Mouse (Mus musculus): ENCODE measurements around the gene Phb. TPM values are rescaled to one million over a fixed set of nuclear protein-coding genes. Genes with fewer than 3 reads are reported as not detected.

Phb gene
- 3.4 TPM for polyA plus RNA-seq (2014; fragmentation: Illumina TruSeq; extraction: RNeasy Lipid Tissue Mini Kit (QIAGEN cat#74804); ENCODE audit: low read depth, low replicate concordance)

DNA sequence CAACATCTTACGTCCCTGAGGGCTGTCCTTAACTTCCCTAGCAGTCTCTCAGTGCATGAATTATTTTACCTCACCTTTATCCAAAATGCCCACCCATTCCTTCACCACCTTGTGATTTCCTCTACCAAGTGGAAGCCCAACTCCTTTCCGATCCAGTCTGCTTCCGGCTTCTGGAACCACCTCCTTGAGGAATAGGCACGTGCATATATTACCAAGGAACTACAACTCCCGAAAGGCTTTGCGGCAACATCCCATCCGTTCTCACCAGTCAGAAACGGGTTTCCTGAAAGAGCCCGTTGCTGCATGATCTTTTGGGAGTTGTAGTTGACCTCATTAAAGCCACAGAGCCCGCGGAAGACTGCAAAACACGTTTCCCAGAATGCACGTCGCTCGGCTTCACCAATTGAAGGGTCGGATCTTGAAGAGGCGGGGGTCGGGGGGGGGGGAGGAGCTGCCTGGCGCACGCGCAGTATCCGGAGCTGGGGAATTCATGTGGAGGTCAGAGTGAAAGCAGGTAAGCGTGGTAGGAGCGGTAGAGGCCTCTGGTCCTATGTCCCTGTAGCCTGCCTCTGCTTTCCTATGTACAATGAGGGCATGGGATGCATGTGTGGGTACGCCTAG, at the start of gene Phb:
Gene Phb (plus strand): TSS at position 429 of the 621 bp plus-strand sequence.

DNA sequence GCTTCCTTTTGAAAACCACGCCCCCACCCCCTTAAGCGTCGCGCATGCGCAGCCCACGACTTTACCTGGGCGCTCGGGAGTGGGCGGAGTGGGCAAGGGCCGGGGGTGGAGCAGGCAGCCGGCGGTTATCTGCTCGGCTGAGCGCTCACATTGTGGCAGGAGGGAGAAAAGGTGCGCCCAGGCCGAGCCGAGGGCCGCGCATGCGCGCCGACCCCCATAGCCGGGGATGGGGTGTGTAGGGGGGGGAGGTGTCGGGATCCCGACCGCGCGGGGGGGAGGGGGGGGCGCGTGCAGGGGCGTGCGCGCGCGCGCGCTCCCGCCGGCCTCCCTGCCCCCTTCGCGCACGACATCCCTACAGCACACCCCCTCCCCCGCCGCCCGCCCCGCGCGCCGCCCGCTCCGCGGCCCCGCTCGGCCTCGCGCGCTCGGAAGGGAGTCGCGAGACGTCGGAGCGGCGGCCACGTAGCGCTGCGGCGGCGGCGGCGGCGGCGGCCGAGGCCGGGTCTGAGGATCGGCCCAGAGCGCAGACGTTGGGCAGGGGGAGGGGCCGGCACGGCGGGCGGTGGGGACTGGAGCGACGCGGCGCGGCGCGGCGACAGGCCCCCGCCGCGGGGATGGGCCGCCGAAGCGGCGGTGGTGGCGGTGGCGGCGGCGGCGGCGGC, 45.9 kb downstream of the Phb start, which contains the start of gene Zfp652:
Gene Zfp652 (plus strand): TSS at position 111 of the 662 bp plus-strand sequence.

DNA sequence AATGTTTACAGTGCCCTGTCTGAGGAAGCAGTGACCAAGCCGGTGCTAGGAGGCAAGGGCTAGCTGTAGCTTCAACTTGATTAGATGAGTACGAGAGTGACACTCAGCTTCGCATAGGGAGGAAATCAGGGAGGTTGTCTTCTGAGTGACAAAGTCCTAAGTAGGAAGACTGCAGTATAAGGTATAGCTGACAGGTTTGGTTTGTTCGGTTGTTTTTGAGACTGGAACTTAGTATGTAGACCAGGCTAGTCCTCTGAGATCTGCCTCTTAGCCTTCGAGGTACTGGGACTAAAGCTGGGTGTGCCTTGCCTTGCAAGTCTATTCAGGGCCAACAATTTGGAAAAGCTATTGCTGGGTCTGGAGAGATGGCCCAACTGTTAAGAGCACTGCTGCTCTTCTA, 56.5 kb downstream of the Phb start, which contains the start of gene B130006D01Rik:
Gene B130006D01Rik (plus strand): TSS at position 301 of the 400 bp plus-strand sequence.

Other genes with a start within 250 kb of the Phb start
- gene Nxph3, start 152.4 kb upstream of the Phb start, polyA plus RNA-seq (2014; fragmentation: Illumina TruSeq; extraction: RNeasy Lipid Tissue Mini Kit (QIAGEN cat#74804); ENCODE audit: low read depth, low replicate concordance), result not detected
- 1.4 TPM for gene Ngfr, start 79.2 kb upstream of the Phb start, polyA plus RNA-seq (2014; fragmentation: Illumina TruSeq; extraction: RNeasy Lipid Tissue Mini Kit (QIAGEN cat#74804); ENCODE audit: low read depth, low replicate concordance)
- 7.0 TPM for gene Zfp652, start 45.7 kb downstream of the Phb start, polyA plus RNA-seq (2014; fragmentation: Illumina TruSeq; extraction: RNeasy Lipid Tissue Mini Kit (QIAGEN cat#74804); ENCODE audit: low read depth, low replicate concordance)
- gene B130006D01Rik, start 56.6 kb downstream of the Phb start, polyA plus RNA-seq (2014; fragmentation: Illumina TruSeq; extraction: RNeasy Lipid Tissue Mini Kit (QIAGEN cat#74804); ENCODE audit: low read depth, low replicate concordance), result 0.36 TPM
- 8.1 TPM for gene Phospho1, start 157.5 kb downstream of the Phb start, polyA plus RNA-seq (2014; fragmentation: Illumina TruSeq; extraction: RNeasy Lipid Tissue Mini Kit (QIAGEN cat#74804); ENCODE audit: low read depth, low replicate concordance)
- gene Gngt2, start 170.3 kb downstream of the Phb start, polyA plus RNA-seq (2014; fragmentation: Illumina TruSeq; extraction: RNeasy Lipid Tissue Mini Kit (QIAGEN cat#74804); ENCODE audit: low read depth, low replicate concordance), result 0.42 TPM
- not detected for gene Abi3, start 175.5 kb downstream of the Phb start, polyA plus RNA-seq (2014; fragmentation: Illumina TruSeq; extraction: RNeasy Lipid Tissue Mini Kit (QIAGEN cat#74804); ENCODE audit: low read depth, low replicate concordance)
- gene B4galnt2, start 247.9 kb downstream of the Phb start, polyA plus RNA-seq (2014; fragmentation: Illumina TruSeq; extraction: RNeasy Lipid Tissue Mini Kit (QIAGEN cat#74804); ENCODE audit: low read depth, low replicate concordance), result 0.43 TPM